Mouse (Mus musculus) urinary bladder, postnatal 25 days (tissue): ENCODE data around the gene Dus4l.
A peak's percentile ranks its signal among the peaks of the same experiment; 100 is the strongest.
"Not testable (repeated sequence)": the region's sequence is repeated elsewhere in the genome, so short reads cannot be mapped to it uniquely, and the experiment has no call there.

Experiments used
- DNase-seq: peaks from one replicate; pipeline ENCODE4 v3.0.0; 2022; ENCODE audit warnings: low spot score

Dus4l gene

DNA sequence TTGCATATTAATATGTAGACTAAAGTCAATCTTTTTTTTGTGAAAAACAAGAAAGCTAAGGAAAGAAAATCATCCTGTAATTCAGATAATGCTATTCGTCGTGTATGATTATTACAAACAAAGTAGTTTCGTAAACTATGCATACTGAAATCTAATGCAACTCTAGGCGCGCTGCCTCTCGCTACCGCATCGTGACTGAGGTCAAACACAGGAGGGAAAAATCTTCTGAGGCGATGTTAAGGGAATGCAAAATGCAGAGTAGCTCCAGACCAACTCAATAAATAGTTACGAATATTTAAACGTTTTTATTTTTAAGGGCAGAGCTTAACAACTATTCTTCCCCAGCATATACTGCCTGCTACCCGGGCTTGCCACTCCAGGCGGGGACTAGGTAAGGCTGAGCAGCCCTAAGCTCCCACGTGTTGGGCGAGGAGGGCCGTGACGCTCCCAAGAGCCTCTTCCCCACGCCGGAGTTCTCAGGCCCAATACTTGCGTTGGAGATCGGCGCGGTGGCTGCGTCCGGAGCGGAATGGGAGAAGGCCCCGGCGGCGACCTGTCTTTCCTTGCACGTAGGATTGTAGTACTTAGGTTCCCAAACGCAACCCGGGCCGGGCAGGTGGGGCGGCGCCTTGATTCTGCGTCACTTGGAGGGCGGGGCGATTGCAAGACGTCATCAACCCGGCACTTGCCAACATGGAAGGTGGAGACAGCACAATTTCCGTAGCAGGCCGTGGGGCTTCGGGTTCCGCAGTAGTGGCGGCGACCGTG, at the start of gene Dus4l, which contains the start of gene Cog5:
TSS of gene Dus4l (minus strand) at position 630 of the 768 bp plus-strand sequence.
TSS of gene Cog5 (plus strand) at position 673 of the 768 bp plus-strand sequence.
- DNase-seq, result peak; percentile 98

DNA sequence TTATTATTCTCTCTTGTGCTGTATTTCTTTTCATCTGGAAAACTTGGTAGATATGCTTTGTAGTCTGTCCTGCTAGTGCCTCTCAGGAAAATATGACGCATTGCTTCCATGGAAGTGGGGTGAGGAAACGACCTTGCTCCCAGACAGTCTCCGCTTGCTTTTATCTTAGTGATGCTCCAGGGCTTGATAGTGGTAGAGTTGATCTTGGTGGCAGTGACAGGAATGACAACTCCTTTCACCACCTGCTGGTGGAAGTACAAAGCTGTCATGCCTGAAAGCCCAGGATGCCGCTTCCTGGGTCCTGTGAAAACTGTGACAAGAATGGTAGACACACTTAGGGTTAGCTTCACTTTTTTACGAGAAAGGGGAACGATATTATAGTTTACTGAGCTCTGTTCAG, 49.3 kb upstream of the Dus4l start:
- no peak for DNase-seq

DNA sequence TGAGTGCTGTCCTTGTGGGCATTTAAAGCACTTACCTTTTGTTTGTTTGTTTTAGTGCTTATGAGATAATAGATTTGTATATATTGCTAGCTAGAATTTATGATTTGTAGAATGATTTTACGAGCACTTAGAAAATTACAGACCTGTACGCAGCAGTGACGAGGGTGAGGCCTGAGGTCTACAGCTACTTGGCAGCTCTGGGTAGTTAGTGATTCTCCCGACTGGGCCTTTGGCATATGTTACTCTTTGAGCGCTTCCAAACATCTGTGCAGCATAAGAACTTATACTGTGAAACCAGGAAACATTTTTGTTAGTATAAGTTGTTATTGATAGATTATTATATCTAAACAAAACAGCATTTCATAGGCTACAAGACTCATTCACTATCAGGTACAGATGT, 46.8 kb upstream of the Dus4l start:
- no peak for DNase-seq

DNA sequence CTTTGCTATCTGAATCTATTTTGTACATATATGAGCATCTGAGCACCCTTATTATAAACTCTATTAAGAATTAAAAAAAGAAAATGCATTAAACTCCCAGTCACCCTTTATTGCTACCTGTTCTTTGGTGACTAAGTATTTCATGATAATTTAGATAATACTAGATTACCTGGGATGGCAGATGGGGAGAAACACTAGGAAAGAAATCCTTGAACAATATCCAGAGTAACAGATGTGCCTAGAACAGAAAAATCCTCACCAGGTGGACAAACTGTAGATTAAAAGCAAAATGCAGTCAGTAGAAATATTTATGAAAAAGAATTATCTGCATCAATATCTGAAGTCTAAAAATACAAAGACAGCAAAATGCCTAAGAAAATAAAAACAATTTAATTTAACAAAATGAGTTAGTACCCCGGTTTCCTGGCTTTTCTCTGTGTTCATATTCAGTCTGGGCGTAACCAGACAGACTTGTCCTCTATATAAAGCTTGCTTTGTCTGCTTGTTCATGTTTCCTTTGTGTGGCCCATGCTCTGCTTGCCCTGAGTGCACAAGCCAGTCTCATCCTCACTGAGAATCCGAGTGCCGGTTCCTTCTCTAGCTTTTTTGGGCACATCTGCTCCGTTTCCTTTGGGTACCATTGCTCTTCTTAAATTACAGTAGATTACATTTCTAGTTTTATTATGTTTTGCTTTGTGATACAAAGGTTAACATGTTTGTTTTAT, 46.2 kb upstream of the Dus4l start:
- no peak for DNase-seq

DNA sequence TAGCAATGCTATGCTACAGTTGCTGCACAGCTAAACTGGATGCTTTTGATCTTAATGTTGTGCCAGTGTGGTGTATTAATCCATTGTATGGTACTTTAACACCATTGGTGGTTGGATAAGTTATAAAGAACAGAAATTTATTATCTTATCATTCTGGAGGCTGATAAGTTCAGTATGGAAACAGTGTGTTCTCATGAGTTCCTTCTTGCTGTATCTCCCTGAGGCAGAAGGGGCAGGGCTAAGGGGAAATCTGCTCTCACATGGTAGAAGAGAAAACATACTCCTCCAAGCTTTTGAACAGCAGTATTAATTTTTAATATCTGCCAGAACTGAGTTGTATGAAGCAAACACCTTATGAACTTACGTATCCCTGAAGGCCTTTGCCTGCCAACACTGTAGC, 38.7 kb upstream of the Dus4l start:
- DNase-seq, result no peak

DNA sequence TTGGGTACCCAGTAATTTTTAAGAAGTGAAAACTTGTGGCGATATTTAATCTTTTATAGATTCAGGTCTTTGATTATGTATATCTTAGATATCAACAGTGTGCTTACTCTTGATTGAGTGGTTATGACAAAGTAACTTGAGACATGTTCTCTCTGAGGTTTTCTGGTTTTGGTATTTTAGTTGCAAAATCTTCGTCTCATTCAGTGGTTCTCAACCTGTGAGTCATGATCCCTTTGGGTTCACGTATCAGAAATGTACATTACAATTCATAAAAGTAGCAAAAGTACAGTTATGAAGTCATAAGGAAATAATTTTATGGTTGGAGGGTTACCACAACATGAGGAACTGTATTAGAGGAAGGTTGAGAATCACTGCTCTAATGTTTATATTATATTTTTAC, 32.1 kb upstream of the Dus4l start:
- DNase-seq, result no peak

DNA sequence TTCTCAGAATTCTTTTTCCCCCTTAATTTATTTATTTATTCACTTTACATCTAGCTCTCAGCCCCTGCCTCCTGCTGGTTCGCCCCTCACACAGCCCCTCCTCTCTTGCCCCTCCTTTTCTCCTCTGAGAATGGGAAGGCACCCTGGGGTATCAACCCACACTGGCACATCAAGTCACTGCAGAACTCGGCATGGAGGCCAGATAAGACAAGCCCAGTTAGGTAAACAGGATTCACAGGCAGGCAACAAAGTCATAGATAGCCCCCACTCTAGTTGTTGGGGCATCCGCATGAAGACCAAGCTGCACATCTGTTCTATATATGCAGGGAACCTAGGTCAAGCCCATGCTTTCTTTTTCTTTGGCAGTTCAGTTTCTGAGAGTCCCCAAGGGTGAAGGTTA, 12.6 kb upstream of the Dus4l start:
- no peak for DNase-seq

DNA sequence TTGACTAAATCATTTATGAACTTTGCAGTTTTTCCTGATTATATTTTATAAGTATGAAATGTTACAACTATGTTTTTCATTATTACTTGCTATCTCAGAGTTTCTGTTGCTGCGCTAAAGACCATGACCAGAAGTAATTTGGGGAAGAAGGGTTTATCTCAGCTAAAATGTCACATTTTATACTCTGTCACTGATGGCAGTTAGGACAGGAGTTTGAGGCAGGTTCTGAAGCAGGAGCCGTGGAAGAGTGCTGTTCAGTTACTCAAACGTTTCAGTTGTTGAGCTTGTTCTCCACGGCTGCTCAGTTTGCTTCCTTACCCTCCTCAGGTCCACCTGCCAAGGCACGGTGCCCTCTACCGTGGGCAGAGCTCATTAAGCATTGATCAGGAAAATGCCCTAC, 11.4 kb upstream of the Dus4l start:
- no peak for DNase-seq

DNA sequence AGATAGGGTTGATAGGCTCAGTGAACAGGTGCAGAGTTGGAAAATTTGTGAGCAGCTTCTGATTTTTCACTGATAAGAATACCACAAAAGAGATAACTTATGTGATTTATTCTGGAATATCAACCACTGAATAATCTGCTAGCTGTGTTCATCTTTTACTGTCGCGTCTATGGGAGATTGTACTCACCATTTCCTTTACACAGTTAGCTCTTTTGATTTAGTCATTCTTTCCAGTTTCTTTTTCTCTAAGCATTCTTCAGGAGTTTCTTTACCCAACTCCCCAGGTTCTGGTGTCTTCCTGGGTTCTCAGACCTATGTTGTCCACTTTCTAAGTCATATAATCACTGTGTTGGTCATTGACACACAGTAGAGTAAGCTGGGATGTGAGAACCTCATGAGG, 2.2 kb upstream of the Dus4l start:
- DNase-seq, result no peak

DNA sequence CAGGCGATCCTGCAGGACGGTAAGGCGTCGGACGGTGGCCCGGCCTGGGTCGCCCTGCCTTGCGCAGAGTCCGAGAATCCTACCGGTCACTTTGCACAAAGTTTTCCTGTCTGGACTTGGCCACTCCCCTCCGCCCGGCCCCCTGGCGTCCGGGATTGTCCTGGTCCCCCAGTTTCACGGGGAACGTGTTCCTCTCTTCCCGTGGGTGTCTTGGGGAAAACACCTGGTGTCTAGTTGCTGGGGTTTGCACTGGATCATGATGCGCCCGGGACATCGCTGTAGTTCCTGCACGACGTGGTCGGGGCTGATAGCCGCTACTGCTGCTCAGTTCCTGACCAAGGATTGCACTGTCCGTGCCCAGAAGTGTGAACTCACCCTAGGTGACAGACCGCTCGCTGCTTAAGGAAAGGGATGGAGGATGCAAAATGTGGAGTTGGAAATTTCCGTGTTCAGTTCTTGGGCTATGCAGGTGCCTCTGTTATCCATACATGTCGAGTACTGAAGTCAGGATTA, 395 bp upstream of the Dus4l start:
- DNase-seq, result no peak

DNA sequence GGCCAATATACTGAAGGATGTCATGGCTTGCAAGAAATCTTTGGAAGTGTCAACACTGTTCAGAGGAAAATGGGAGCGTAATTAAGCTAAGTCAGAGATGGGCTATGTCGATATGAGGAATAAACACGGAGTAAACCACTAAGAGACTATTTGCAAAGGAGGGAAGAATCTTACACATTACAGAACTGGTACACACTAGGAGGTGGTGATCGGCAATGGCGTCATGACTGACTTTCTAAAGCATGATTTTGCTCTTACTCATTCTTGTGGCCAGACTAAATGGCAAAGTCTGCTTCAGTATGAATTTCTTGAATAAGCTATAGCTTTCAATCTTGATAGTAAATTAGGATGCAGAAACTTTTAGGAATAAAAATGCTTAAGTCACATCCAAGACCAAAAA, 1.0 kb downstream of the Dus4l start:
- no peak for DNase-seq

DNA sequence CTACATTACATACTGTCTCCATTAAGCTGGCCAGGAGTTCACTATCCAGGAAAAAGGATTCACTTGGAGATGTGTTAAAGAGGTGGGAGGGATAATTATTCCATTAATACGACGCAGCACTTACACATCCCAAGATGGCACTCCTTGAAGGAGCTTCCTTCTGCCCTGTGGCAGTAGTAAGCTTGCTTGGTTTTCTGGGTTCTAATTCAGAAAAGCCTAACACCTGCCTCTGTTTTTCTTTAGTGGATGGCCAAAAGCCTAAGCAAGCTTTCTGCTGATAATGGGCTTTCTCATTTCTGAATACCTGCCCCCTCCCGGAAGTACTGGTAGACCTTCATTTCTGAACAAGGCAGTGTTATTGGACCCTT, 19.4 kb downstream of the Dus4l start:
- no peak for DNase-seq

DNA sequence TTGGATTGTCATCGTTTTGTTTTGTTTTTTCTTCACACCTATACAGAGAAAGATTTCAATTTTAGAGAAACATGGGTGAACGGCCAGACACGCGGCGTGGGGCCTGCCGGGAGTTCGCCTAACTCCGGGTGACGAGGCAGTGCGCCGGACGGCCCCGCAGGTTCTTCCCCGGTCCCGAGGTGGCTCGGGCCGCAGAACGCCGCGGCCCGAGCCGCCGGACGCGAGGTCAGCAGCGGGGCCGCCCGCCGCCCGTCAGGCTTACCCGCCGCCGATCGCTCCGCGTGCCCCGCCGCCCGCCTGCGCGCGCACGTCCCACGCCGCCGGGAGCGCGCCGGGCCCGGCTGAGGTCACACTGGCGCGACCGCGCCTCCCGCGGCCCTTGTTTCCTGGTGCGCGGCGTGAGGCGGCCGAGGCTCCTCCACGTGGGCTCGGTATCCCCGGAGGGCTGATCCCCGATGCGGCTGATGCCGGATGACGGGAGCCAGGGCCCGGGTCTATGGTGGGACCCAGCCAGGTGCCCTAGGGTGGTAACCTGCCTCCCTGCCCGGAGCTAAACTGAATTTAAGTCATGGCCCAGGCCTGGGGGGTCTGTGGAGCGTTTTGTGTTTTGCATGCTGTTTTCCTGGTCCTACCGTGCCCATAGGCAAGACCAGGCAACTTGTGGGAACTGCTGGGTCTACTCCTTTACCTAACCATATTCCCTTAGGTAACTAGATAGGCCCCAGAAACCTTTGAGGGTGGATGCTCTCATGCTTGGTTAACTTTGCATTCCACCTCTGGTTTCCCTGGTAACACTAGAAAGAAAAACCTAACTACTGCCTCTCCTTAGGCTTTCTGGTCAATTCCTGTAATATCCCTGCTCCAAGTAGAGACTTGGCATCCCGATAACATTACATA, 20.0 kb downstream of the Dus4l start, which contains the start of gene Bcap29:
TSS of gene Bcap29 (minus strand) at position 316 of the 897 bp plus-strand sequence.
- peak; percentile 74 for DNase-seq

DNA sequence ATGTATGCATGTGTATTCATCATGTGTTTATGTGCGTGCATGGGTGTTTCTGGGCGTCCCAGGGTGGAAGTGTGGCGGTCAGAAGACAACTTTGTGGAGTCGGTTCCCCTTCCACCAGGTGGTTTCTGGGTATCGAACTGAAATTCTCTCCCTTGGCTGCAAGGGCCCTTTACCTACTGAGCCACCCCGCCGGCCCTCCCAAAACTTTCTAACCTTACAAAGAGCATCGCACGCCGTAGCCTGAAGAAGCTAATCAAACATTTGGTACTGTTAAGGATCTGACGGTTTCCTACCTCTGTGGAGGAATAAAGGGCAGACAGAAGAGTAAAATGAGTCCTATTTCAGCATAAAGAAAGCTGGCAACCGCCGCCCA, 20.7 kb downstream of the Dus4l start:
- peak; percentile 8 for DNase-seq

DNA sequence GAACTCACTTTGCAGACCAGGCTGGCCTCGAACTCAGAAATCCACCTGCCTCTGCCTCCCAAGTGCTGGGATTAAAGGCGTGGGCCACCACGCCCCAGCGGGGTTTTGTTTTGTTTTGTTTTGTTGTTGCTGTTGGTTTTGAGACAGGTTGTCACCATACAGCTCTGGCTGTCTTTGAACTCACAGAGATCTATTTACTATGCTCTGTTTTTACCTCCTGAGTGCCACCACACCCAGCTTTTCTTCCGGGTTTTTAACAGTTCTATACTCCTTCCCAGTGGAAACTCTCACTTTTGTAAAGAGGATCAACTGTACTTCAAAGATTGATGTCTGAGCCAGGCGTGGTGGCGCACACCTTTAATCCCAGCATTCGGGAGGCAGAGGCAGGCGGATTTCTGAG, 26.2 kb downstream of the Dus4l start:
- DNase-seq, result not testable (repeated sequence)

DNA sequence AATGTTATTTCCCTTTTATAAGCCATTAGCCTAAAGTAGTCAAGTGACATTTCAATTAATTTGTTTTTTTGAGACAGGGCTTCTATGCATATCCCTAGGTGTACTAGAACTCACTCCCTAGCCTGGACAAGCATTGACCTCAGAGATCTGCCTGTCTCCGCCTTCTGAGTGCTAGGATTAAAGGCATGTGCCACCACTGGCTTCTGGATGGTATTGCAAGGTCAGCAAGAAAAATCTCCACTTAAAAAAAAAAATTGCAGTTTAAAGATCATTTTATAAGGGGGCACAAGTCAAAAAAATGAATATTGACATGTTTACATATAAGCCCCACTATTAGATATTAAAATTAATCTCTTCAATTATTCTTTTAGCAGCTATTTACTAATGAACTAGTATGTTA, 29.6 kb downstream of the Dus4l start:
- no peak for DNase-seq

DNA sequence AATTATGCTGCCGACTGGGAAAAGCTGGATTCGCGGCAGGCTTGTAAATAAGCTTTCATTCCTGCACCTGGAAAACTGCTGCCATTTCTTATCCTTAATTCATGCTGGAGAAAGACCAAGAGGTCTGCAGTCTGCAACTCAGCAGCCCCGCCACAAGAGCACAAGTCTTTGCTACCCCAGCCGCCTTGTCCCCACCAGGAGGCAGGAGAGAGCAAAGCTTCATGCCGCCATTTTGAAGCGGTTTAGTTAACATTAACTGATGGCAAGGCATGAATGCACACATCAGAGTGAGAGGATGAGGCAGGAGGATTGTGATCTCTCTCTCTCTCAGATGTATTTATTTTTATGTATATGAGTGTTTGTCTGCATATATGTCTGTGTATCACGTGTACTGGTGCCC, 34.5 kb downstream of the Dus4l start:
- DNase-seq, result no peak

DNA sequence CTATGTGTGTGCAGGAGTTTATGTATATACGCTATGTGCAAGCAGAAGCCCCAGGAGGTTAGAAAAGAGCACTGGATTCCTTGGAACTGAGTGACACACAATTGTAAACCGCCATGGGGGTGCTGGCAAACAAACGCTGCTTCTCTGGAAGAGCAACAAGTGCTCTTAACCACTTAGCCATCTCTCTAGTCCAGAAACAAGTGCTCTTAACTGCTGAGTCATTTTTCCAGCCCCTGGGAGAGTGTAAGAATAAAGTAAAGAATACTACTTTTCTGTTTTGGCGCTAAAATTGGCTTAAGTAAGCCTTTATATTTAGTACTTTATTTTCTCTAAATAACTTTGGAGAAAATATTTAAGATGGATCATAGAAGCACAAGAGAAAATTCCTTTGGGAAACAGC, 41.3 kb downstream of the Dus4l start:
- no peak for DNase-seq

DNA sequence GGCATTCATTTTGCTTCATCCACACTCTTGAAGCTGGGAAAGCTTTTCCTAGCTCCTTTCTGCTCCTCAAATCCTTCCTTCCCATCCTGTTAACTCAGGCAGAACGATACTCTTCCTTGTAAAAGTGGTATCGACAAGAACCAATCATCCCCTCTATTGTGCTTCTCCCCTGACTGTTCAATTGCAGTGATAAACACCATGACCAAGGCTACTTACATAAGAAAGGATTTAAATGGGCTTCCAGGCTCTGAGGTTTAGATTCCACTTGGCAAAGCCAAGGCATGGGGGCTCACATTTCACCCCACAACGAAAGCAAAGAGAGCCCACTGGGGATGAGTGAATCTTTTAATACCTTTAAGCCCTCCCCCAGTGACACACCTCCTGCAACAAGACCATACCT, 46.5 kb downstream of the Dus4l start:
- no peak for DNase-seq

DNA sequence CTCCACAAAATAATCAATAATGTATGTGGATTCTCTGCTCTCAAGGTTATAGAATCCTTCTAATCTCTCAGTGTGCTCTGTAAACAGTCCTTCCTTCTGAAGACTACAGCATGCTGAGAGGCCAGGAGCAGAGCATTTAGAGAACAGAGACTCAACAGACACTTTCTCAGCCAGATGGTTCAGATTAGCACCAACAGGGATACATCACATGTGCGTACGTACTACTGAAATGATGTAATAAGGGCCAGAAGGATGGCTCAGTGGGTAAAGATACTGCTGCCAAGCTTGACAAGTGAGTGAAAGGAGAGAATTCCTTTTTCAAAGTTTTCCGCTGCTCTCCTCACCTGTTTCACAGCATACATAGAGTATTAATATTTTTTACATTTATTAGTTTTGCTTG, 49.7 kb downstream of the Dus4l start:
- no peak for DNase-seq

DNA sequence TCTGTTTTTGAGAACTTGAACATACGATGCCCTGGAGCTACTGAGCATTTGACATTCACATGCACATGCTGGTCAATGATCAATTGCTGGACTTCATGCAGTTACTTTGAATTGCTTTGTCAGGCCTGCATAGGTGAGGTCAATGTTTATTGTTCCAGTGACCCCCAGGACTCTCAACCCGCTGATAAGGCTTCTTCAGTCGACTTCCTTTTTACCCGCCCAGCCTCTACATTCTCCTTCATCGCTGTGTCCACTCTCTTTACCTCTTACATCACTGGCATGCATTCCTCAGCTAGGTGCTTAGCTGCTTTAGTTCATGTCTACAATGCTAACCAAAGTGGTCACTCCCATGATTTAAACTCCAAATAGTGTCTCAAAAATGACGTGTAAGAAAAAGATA, 51.0 kb downstream of the Dus4l start:
- no peak for DNase-seq

DNA sequence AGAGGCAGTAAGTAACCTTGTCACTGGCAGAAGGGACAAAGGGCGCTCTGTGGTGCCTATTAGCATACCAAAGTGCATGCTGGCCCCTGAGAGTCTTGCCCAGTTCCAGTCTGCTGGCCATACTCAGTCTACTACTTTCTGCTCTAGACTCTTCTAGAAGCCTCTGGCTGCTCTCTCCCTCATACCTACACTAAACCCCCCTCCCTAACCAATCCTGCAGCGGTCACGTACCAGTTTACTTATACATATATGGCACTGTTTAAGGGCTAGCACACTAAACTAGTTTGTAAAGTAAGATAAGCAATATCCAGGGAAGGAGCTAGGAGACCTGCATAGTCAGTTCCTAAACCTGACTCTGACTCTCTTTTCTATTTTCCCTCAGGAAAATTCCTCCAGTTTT, 60.3 kb downstream of the Dus4l start:
- DNase-seq, result no peak
